Mouse (Mus musculus) olfactory bulb, adult 2 months (tissue): ENCODE measurements around the gene Nanos2. TPM values are rescaled to one million over a fixed set of nuclear protein-coding genes. Genes with fewer than 3 reads are reported as not detected.

Experiments used
- H3K27ac ChIP-seq: fragments of 200-500 bp; 2 replicates; pipeline ENCODE4 v1.5.1; 2012; ENCODE audit warnings: low read depth, low read length; ENCODE audit not compliant: insufficient read depth
- H3K4me1 ChIP-seq: fragments of 200-500 bp; 2 replicates; pipeline ENCODE4 v1.6.1; 2012; ENCODE audit warnings: low read length; ENCODE audit not compliant: control insufficient read depth, insufficient read depth
- H3K4me3 ChIP-seq: fragments of 200-500 bp; 2 replicates; pipeline ENCODE4 v1.5.1; 2012; ENCODE audit warnings: mild to moderate bottlenecking, low read depth, low read length, moderate library complexity; ENCODE audit not compliant: insufficient read depth
- CTCF ChIP-seq: fragments of 200-500 bp; IDR thresholded peaks from 2 replicates; pipeline ENCODE4 v1.5.1; 2012; ENCODE audit warnings: low read depth, mild to moderate bottlenecking, low read length, moderate library complexity; ENCODE audit not compliant: insufficient read depth
- POLR2A ChIP-seq: fragments of 200-500 bp; IDR thresholded peaks from 2 replicates; pipeline ENCODE4 v1.6.1; 2012; ENCODE audit warnings: mild to moderate bottlenecking, low read depth, low read length, moderate library complexity; ENCODE audit not compliant: insufficient read depth
- WGBS: fragments of 180-500 bp; shearing (Covaris S2); methylation state at CpG from one replicate; pipeline ENCODE4 v1.1.7; 2018; 5-methylcytosine and 5-hydroxymethylcytosine counted together
- polyA plus RNA-seq: library from polyadenylated mRNA; stranded (reverse); fragments of >200 nt; gene quantifications from 2 replicates; pipeline ENCODE4 v1.2.4, GENCODE M21; 2012; ENCODE audit warnings: low replicate concordance; ENCODE audit not compliant: missing spikeins, insufficient read depth, insufficient read length

Nanos2 gene
- polyA plus RNA-seq, 1 experiment: not detected

- H3K4me1 ChIP-seq: peaks cover 35% of the 10 kb centered on the region
- WGBS: 41% methylated on average over 18 of the region's 18 CpGs
- TF ChIP-seq CTCF (no peak), POLR2A (no peak)
- H3K27ac ChIP-seq: no peak overlapping the region
- no peak overlapping the region for H3K4me3 ChIP-seq
These were observed 14.0 kb downstream of the Nanos2 start for GRCm38 (mm10) chr7:19001066-19001806.

GRCm38 (mm10) chr7:19001807-19002085 is 14.5 kb downstream of the Nanos2 start:
- H3K27ac ChIP-seq: no peak overlapping the region
- 66% methylated on average over 3 of the region's 3 CpGs for WGBS
- peaks cover 37% of the 10 kb centered on the region for H3K4me1 ChIP-seq
- TF ChIP-seq POLR2A: no peak
- no peak for TF ChIP-seq CTCF
- no peak overlapping the region for H3K4me3 ChIP-seq

DNA sequence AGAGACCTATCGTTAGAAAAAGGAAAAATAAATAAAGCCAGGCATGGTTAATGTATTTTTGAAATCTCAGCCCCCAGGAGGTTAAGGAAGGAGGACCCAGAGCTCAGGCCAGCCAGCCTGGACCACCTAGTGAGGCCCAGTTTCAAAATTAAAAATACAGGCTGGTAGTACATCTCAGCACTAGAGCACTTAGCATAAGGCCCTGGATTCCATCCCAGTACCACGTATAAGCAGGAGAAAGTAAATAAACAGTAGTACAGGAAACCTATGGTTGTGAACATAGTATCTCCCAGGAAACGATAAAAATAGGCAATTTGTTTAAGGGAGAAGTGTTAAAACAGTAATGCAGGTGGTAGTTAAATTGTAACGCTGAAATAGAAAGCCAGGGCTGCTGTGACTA is 14.9 kb downstream of the Nanos2 start:
- WGBS: 8% methylated on average over 4 of the region's 4 CpGs
- TF ChIP-seq CTCF (no peak), POLR2A (no peak)

GRCm38 (mm10) chr7:19002848-19003498 is 15.8 kb downstream of the Nanos2 start:
- Histone ChIP-seq H3K27ac (peak overlapping the region; percentile 90), H3K4me1 (peaks cover 45% of the 10 kb centered on the region), H3K4me3 (peak overlapping the region; percentile 51)
- 1% methylated on average over 17 of the region's 17 CpGs for WGBS
- no peak for TF ChIP-seq CTCF
- TF ChIP-seq POLR2A: no peak

More for the DNA sequence above, 14.9 kb downstream of the Nanos2 start:
- Histone ChIP-seq H3K4me1 (peaks cover 39% of the 10 kb centered on the region), H3K27ac (no peak overlapping the region), H3K4me3 (no peak overlapping the region)

DNA sequence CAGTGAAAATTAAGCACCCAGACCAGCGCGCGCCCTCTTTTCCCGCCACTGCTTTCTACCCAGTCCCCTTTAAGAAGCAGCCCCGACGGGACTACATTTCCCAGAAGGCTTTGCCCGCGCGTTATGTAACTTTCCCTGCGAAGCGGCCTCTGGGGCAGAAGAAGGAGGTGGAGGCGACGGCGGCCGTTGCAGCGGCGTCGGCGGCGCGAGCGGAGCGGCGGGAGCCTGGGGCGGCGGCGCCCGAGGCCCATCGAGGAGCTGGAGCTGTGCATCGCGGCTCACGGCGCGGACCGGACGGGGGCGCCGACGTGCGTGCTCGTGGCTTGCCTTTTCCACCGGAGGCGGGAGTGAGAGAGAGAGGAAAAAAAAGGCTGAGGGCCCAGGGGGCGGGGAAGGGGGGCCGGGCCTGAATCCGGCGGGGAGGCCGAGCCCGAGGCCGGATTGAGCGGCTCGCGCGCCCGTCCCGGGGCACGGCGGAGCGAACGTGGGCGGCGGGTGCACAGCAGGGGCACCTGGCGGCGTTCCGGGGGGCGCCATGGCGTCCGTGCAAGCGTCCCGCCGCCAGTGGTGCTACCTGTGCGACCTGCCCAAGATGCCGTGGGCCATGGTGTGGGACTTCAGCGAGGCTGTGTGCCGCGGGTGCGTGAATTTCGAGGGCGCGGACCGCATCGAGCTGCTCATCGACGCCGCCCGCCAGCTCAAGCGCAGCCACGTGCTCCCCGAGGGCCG is 16.9 kb downstream of the Nanos2 start, which contains the start of gene Irf2bp1:
Gene Irf2bp1, plus strand, starts transcription at position 143 of the 729 bp plus-strand sequence.
- Histone ChIP-seq H3K4me1 (peaks cover 42% of the 10 kb centered on the region), H3K4me3 (peak within 1 kb of the TSS; percentile 85), H3K27ac (peak within 1 kb of the TSS; percentile 96)
- WGBS: 1% methylated on average over 89 of the region's 90 CpGs
- TF ChIP-seq POLR2A: peak; percentile 92
- no peak for TF ChIP-seq CTCF

GRCm38 (mm10) chr7:19004631-19005079 is 17.5 kb downstream of the Nanos2 start:
- whole genome bisulfite sequencing: 5% methylated on average over 34 of the region's 34 CpGs
- Histone ChIP-seq H3K4me1 (peaks cover 40% of the 10 kb centered on the region), H3K4me3 (peak overlapping the region; percentile 85), H3K27ac (no peak overlapping the region)
- TF ChIP-seq POLR2A (no peak), CTCF (no peak)

DNA sequence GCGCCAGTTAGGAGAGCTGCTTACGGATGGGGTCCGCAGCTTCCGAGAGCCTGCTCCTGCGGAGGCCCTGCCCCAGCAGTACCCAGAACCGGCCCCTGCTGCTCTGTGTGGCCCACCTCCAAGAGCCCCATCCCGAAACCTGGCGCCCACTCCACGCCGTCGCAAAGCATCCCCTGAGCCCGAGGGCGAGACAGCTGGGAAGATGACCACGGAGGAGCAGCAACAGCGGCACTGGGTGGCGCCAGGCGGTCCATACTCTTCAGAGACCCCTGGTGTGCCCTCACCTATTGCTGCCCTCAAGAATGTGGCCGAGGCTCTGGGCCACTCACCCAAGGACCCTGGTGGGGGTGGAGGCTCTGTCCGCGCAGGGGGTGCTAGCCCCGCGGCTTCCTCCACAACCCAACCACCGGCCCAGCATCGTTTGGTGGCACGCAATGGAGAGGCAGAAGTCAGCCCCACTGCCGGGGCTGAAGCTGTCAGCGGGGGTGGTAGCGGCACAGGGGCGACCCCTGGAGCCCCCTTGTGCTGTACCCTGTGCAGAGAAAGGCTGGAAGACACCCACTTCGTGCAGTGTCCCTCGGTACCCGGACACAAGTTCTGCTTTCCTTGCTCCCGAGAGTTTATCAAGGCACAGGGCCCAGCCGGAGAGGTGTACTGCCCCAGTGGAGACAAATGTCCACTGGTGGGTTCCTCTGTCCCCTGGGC is 18.4 kb downstream of the Nanos2 start:
- TF ChIP-seq POLR2A: no peak
- no peak for TF ChIP-seq CTCF
- no peak overlapping the region for H3K27ac ChIP-seq
- WGBS: 77% methylated on average over 34 of the region's 34 CpGs
- peaks cover 38% of the 10 kb centered on the region for H3K4me1 ChIP-seq
- 0 out of 2 replicates have a peak overlapping the region, but pooled peaks have one; percentile 85 for H3K4me3 ChIP-seq

DNA sequence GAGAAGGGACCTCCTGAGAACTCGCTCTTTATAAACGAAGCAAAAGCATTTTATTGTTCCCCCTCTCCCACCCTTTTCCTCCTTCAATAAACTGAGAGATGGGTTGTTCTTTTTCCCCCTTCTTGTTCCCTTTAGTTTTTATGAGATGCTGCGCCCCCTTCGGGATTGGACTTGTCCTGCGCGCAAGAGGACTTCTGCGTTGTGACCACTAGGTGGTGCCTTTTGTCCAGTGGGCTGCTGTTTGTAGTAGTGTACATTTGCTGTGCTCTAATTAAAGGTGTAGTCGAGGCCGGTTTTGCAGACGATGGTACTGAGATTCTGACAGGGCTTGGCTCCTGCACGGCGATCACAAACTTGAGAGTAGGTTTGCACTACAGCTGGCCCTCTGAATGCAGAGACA is 19.3 kb downstream of the Nanos2 start:
- WGBS: 5% methylated on average over 12 of the region's 12 CpGs
- Histone ChIP-seq H3K4me1 (peaks cover 36% of the 10 kb centered on the region), H3K4me3 (no peak overlapping the region), H3K27ac (no peak overlapping the region)
- peak; percentile 90 for TF ChIP-seq CTCF
- no peak for TF ChIP-seq POLR2A
